Mouse (Mus musculus) ES-E14 (cell line): ENCODE data around the gene Tgfbrap1. TPM values are rescaled to one million over a fixed set of nuclear protein-coding genes. Genes with fewer than 3 reads are reported as not detected.
"Not testable (repeated sequence)": the region's sequence is repeated elsewhere in the genome, so short reads cannot be mapped to it uniquely, and the experiment has no call there.

Experiments used
- DNase-seq: peaks from one replicate; pipeline ENCODE4 v3.0.0-alpha.2; 2013; ENCODE audit warnings: low read depth, low spot score
- H3K27ac ChIP-seq: 2 replicates; pipeline ENCODE4 v1.5.1; 2012; ENCODE audit warnings: low read depth, mild to moderate bottlenecking, low read length, moderate library complexity, mixed read lengths; ENCODE audit not compliant: poor library complexity, insufficient read depth, severe bottlenecking
- H3K36me3 ChIP-seq: 2 replicates; pipeline ENCODE4 v1.6.1; 2012; ENCODE audit warnings: mild to moderate bottlenecking, low read length, moderate library complexity, mixed read lengths; ENCODE audit not compliant: control insufficient read depth, poor library complexity, insufficient read depth, severe bottlenecking
- H3K4me1 ChIP-seq, 2 experiments: fragments of 150-350 bp in 1 of 2; sonication (generic) in 1 of 2; 2 replicates each; pipeline ENCODE4 v1.6.1; 2012; ENCODE audit warnings: low read length in 2 of 2, mild to moderate bottlenecking in 1 of 2, mixed read lengths in 1 of 2; ENCODE audit not compliant: control insufficient read depth in 2 of 2, insufficient read depth in 2 of 2, poor library complexity in 1 of 2
- H3K4me3 ChIP-seq, 2 experiments: fragments of 150-350 bp in 1 of 2; sonication (generic) in 1 of 2; 2 replicates each; pipeline ENCODE4 v1.5.1; 2012; ENCODE audit warnings: low read length in 2 of 2, low read depth in 1 of 2, mild to moderate bottlenecking in 1 of 2, mixed read lengths in 1 of 2; ENCODE audit not compliant: insufficient read depth in 1 of 2, poor library complexity in 1 of 2, severe bottlenecking in 1 of 2
- H3K9ac ChIP-seq: 2 replicates; pipeline ENCODE4 v1.6.1; 2012; ENCODE audit warnings: low read depth, mild to moderate bottlenecking, low read length, mixed read lengths; ENCODE audit not compliant: poor library complexity, insufficient read depth, severe bottlenecking
- H3K9me3 ChIP-seq: fragments of 150-350 bp; sonication (generic); 2 replicates; pipeline ENCODE4 v1.6.1; 2012; ENCODE audit warnings: low read depth, mild to moderate bottlenecking, low read length; ENCODE audit not compliant: control insufficient read depth, insufficient read depth
- CHD2 ChIP-seq: IDR thresholded peaks from 2 replicates; pipeline ENCODE4 v1.6.1; 2014; ENCODE audit warnings: mild to moderate bottlenecking, low read depth, low read length, inconsistent platforms
- HCFC1 ChIP-seq: IDR thresholded peaks from 2 replicates; pipeline ENCODE4 v1.6.1; 2012; ENCODE audit warnings: low read length, inconsistent platforms, borderline replicate concordance; ENCODE audit not compliant: insufficient read depth
- MAFK ChIP-seq: IDR thresholded peaks from 2 replicates; pipeline ENCODE4 v1.6.1; 2014; ENCODE audit warnings: mild to moderate bottlenecking, low read depth, low read length, inconsistent platforms; ENCODE audit not compliant: insufficient read depth
- ZC3H11A ChIP-seq: IDR thresholded peaks from 2 replicates; pipeline ENCODE4 v1.6.1; 2012; ENCODE audit warnings: low read depth, mild to moderate bottlenecking, inconsistent platforms, low read length, borderline replicate concordance
- ZNF384 ChIP-seq: IDR thresholded peaks from 2 replicates; pipeline ENCODE4 v1.6.1; 2012; ENCODE audit warnings: low read depth, low read length, inconsistent platforms
- in situ Hi-C, 2 experiments: fragments of 600-800 bp; cut with MboI; formaldehyde crosslinking; loops; one replicate each; pipeline ENCODE4 v1.15.1; 2025; ENCODE audit warnings: low sequenced_read_pairs in 2 of 2, inconsistent platforms in 1 of 2; ENCODE audit not compliant: unreplicated experiment in 2 of 2
- total RNA-seq: library from RNA; depleted of rRNA; stranded (reverse); fragments of 300-350 nt; gene quantifications from 2 replicates; pipeline ENCODE4 v1.2.3, GENCODE M21; 2012

Gene Tgfbrap1
- total RNA-seq, 1 experiment, result 6.2 TPM

DNA sequence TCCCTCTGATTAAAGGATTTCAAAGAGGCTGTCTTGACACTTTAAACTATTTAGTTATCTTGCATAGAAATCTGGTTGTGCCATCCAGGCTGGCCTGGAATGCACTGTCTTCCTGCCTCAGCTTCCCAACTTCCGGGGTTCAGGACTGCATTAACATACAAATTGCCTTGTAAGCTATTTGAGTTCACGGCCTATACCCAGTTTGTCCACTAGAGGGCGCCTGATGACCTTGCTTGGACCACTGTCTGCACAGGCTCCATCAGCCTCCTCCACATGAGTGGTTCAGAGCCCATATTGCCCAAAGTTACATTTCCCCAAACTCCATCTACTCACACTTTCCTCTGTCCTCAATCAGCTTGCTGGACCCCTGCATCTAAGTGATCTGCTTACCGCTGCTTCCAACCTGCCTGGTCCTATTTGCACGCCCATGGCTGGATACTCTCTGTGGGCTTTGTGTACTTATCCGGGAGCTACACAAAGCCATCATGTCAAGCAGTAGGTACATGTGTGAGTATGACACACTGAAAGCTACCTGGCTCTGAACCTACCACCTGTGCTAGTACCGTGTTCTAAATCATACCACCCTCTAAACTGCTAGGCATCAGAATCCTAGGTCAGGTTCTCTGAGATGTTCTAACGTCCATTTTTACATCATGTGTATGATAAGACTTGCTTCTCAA lies 41.3 kb upstream of the Tgfbrap1 start:
- in situ Hi-C loops, result loop anchor here (5.0 to 10.0 kb wide), 2 partner anchors 125 to 128 kb away; no protein-coding TSS in a partner anchor
- Histone ChIP-seq H3K9me3 (no peaks in the 10 kb centered on the region), H3K4me3 (no peak overlapping the region), H3K9ac (no peak overlapping the region), H3K27ac (no peak overlapping the region), H3K36me3 (0 out of 2 replicates have a peak, but pooled peaks cover 2% of the 10 kb centered on the region), H3K4me1 (peaks cover 0 to 2% of the 10 kb centered on the region in 2 experiments; a peak in 1 of 4 replicates)
- DNase-seq, result peak; percentile 94
- TF ChIP-seq MAFK, result peak; percentile 98
- TF ChIP-seq HCFC1, result no peak
- peak; percentile 97 for TF ChIP-seq ZC3H11A
- TF ChIP-seq ZNF384, result no peak

DNA sequence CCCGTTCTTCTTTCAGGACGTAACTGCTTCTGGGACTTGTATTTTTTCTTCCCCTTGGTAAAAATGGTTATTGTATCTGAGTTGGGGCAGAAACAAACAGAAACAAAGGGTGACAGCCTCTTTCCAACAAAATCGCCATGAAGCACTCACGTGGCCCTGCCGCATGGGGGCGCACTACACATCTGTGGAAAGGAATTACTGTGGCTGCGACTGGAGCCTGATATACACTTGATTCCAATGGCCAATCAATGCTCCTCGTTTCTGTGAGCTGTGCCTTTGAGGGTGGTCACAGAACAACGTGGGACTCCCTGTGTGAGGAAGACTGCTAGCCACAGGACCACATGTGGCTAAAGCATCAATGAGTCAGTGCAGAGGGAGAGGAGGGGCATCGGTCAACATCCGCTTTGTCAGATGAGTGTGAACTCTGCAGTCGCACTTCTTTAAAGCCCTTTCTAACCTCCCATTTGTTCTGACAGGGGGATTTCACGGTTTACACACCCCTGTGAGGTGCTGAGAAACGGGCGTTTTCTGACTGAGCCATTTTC lies 39.9 kb upstream of the Tgfbrap1 start:
- Histone ChIP-seq H3K4me1 (peaks cover 0 to 2% of the 10 kb centered on the region in 2 experiments; a peak in 1 of 4 replicates), H3K36me3 (no peaks in the 10 kb centered on the region), H3K9me3 (no peaks in the 10 kb centered on the region), H3K9ac (0 out of 2 replicates have a peak overlapping the region, but pooled peaks have one; percentile 15), H3K4me3 (no peak overlapping the region), H3K27ac (no peak overlapping the region)
- peak; percentile 44 for DNase-seq
- in situ Hi-C loops, result loop anchor here in 1 of 2 experiments (5.0 kb wide), 1 partner anchor 129 kb away; no protein-coding TSS in a partner anchor
- no peak for TF ChIP-seq ZC3H11A
- TF ChIP-seq MAFK, result no peak
- no peak for TF ChIP-seq HCFC1
- TF ChIP-seq CHD2, result no peak
- TF ChIP-seq ZNF384, result no peak

DNA sequence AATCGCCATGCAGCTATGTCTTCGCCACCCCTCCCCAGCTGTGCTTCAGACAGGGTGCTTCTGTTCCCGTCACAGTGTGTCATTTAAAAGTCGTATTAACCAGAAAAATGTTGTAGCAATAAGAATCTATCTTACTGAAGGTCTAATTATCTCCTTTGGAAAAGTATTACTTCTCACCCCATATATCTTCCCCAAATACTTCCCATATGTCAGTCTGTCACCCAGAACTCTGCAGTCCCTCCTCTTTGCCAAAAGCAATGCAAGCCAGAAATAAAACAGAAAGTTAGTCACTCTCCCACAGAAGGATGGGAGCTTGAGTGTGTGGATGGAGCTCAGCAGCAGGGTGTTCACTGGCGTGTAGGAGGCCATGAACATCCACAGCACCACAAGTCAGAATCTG lies 38.9 kb upstream of the Tgfbrap1 start:
- in situ Hi-C loops, result loop anchor here in 1 of 2 experiments (5.0 kb wide), 1 partner anchor 130 kb away; no protein-coding TSS in a partner anchor
- no peak for TF ChIP-seq CHD2
- TF ChIP-seq HCFC1, result no peak
- no peak for TF ChIP-seq MAFK
- no peak for TF ChIP-seq ZNF384
- no peak for TF ChIP-seq ZC3H11A
- H3K27ac ChIP-seq, result no peak overlapping the region
- no peaks in the 10 kb centered on the region for H3K9me3 ChIP-seq
- H3K4me3 ChIP-seq, result no peak overlapping the region
- H3K9ac ChIP-seq, result no peak overlapping the region
- H3K4me1 ChIP-seq, result peaks cover 0 to 2% of the 10 kb centered on the region in 2 experiments; a peak in 1 of 4 replicates
- no peaks in the 10 kb centered on the region for H3K36me3 ChIP-seq
- DNase-seq, result no peak

DNA sequence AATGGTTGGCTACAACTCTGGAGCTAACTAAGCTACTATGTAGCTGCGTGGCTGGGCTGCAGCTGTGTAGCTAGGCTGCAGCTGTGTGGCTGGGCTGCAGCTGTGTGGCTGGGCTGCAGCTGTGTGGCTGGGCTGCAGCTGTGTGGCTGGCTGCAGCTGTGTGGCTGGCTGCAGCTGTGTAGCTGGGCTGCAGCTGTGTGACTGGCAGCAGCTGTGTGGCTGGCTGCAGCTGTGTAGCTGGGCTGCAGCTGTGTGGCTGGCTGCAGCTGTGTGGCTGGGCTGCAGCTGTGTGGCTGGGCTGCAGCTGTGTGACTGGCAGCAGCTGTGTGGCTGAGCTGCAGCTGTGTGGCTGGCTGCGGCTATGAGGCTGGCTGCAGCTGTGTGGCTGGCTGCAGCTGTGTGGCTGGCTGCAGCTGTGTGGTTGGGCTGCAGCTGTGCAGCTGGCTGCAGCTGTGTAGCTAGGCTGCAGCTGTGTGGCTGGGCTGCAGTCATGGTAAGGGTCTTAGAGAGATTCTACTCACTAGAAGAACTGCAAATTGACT lies 38.1 kb upstream of the Tgfbrap1 start:
- H3K9ac ChIP-seq, H3K27ac ChIP-seq, H3K9me3 ChIP-seq, DNase-seq, H3K4me1 ChIP-seq, H3K36me3 ChIP-seq, H3K4me3 ChIP-seq: not testable (repeated sequence)
- in situ Hi-C loops, result loop anchor here in 1 of 2 experiments (5.0 kb wide), 1 partner anchor 131 kb away; no protein-coding TSS in a partner anchor
